Mouse (Mus musculus): ENCODE results near the gene Sema4g.

DNA sequence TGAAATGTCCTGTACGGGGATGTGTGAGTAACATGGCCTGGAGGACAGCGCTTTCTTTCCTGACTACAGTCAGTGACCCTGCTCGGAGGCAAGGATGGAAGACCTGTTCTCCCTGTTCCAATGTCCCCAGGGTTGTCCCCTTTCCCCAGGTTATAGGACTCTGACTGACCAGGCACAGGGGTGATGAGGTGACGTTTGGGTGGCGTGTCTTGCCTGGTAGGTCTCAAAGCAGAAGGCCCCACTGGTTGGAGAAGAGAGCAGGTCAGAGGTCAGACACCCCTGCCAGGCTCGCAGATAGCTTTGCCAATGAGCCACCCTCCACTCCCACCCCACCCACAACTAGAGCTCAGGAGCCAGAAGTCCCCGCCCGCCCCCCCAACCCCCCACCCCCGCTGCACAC is 40.7 kb downstream of the Sema4g start:
- TF ChIP-seq CTCF (conservative IDR thresholded peaks at IDR 0.05; ENCODE audit: low read length) (no peak), NANOG (IDR thresholded peaks at IDR 0.05; ENCODE audit: borderline replicate concordance, low read length) (no peak)
